25 mouse cellular contexts compared by ENCODE assay signal in the genomic region with DNA sequence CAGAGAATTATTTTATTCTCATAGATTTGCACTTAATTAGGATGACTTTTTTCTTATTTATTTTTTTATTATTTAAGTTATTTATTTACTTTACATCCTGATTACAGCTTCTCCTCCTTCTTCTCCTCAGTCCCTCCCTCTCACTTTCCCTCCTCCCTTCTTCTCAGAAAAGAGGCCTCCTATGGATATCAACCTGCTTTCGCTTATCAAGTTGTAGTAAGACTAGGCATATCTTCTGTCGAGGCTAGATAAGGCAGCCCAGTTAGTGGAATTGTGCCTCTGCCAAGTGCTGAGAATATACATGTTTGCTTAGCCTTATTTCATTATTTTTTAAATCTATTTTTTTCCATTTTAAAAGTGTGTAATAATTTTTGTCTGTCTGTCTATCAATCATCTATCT.
DNase-seq lines count a peak whose midpoint lies in the region; ATAC-seq and TF ChIP-seq lines count a peak whose summit lies in the region.
"Had no signal": no experiment of that assay in that cellular context is flagged by ENCODE, and none has a peak within 500 bp of the region (broad histone marks: within the 10 kb centered on the region; RNA-seq: fewer than 3 reads in every experiment).

No protein-coding gene starts in this region.

- TF ChIP-seq CTCF in MEL (IDR thresholded peaks at IDR 0.05 in 2 of 3, conservative IDR thresholded peaks at IDR 0.05 in 1 of 3; ENCODE audit: control insufficient read depth in 1 of 3, insufficient read depth in 1 of 3, low read depth in 2 of 3, low read length in 3 of 3, poor library complexity in 1 of 3, severe bottlenecking in 1 of 3), result no peak
- TF ChIP-seq CTCF in liver, embryonic 14.5 days (IDR thresholded peaks at IDR 0.05; ENCODE audit: low read depth), result no peak

- no peaks in the 10 kb centered on the region for H3K4me1 ChIP-seq in liver, embryonic 11.5 days (replicated peaks; ENCODE audit: control insufficient read depth, insufficient read depth, low read length)
- no peaks in the 10 kb centered on the region for H3K4me1 ChIP-seq in MEL (ENCODE audit: control insufficient read depth in 1 of 2, insufficient read depth in 2 of 2, low read length in 2 of 2)
- no peaks in the 10 kb centered on the region for H3K4me1 ChIP-seq in liver, embryonic 14.5 days (replicated peaks; ENCODE audit: control insufficient read depth in 2 of 2, insufficient read depth in 2 of 2, low read length in 1 of 2)
- H3K4me1 ChIP-seq: embryonic facial prominence, embryonic 10.5 days; embryonic facial prominence, embryonic 12.5 days; forebrain, embryonic 13.5 days; forebrain, embryonic 15.5 days had no signal

- no peak overlapping the region for H3K4me2 ChIP-seq in liver, embryonic 11.5 days
- no peak overlapping the region for H3K4me2 ChIP-seq in liver, embryonic 14.5 days (ENCODE audit: low read depth)
- H3K4me2 ChIP-seq: embryonic facial prominence, embryonic 12.5 days; forebrain, embryonic 13.5 days; forebrain, embryonic 15.5 days had no signal

- 70% methylated on average over 2 of the region's 2 CpGs for WGBS in liver, embryonic 11.5 days
- 57% methylated on average over 2 of the region's 2 CpGs for WGBS in liver, embryonic 14.5 days (ENCODE audit: insufficient replicate concordance)

- peak; percentile 64; the same call in 1 of the 2 replicates for ATAC-seq in liver, embryonic 11.5 days (replicated peaks; ENCODE audit: low FRiP score)
- ATAC-seq in liver, embryonic 14.5 days (ENCODE audit: insufficient read depth), result peak; percentile 73; the same call in 1 of the 2 replicates
- ATAC-seq: CD4-positive, CD25-positive, alpha-beta regulatory T cell, adult 4 months; forebrain, embryonic 13.5 days; forebrain, embryonic 15.5 days; forebrain, postnatal 0 days had no signal

- H3K9me3 ChIP-seq in liver, embryonic 11.5 days (ENCODE audit: control insufficient read depth, low read length), result no peaks in the 10 kb centered on the region
- no peaks in the 10 kb centered on the region for H3K9me3 ChIP-seq in MEL (replicated peaks; ENCODE audit: insufficient read depth, low read length)
- H3K9me3 ChIP-seq in liver, embryonic 14.5 days (ENCODE audit: control insufficient read depth, low read length), result no peaks in the 10 kb centered on the region
- H3K9me3 ChIP-seq: embryonic facial prominence, embryonic 10.5 days; embryonic facial prominence, embryonic 12.5 days; forebrain, embryonic 13.5 days; forebrain, embryonic 15.5 days; G1E had no signal

- no peak for TF ChIP-seq EP300 in MEL (IDR thresholded peaks at IDR 0.05; ENCODE audit: low read depth in 1 of 2, low read length in 2 of 2)
- peak; percentile 32; the same call in 1 of the 2 replicates for TF ChIP-seq EP300 in liver, embryonic 14.5 days (IDR thresholded peaks at IDR 0.05; ENCODE audit: low read depth)

- no peak for TF ChIP-seq RAD21 in MEL (IDR thresholded peaks at IDR 0.05; ENCODE audit: low read depth, low read length)

- no peaks in the 10 kb centered on the region for H3K79me2 ChIP-seq in MEL (ENCODE audit: control insufficient read depth, insufficient read depth, low read length, poor library complexity)

- H3K9ac ChIP-seq in liver, embryonic 11.5 days (ENCODE audit: low read depth, low read length), result no peak overlapping the region
- H3K9ac ChIP-seq in MEL (ENCODE audit: control insufficient read depth, low read depth, low read length, poor library complexity, severe bottlenecking), result no peak overlapping the region
- H3K9ac ChIP-seq in liver, embryonic 14.5 days (replicated peaks), result no peak overlapping the region
- H3K9ac ChIP-seq: embryonic facial prominence, embryonic 12.5 days; forebrain, embryonic 13.5 days; forebrain, embryonic 15.5 days; forebrain, postnatal 0 days had no signal

- H3K27me3 ChIP-seq in liver, embryonic 11.5 days (replicated peaks; ENCODE audit: control insufficient read depth, insufficient read depth, low read length), result no peaks in the 10 kb centered on the region
- no peaks in the 10 kb centered on the region for H3K27me3 ChIP-seq in MEL (ENCODE audit: control insufficient read depth in 1 of 2, insufficient read depth in 2 of 2, low read length in 2 of 2)
- no peaks in the 10 kb centered on the region for H3K27me3 ChIP-seq in liver, embryonic 14.5 days (ENCODE audit: control insufficient read depth, insufficient read depth, low read length)
- H3K27me3 ChIP-seq: CH12.LX; embryonic facial prominence, embryonic 12.5 days; forebrain, embryonic 13.5 days; forebrain, embryonic 15.5 days had no signal

- H3K36me3 ChIP-seq in liver, embryonic 11.5 days (ENCODE audit: control insufficient read depth, insufficient read depth, low read length), result no peaks in the 10 kb centered on the region
- no peaks in the 10 kb centered on the region for H3K36me3 ChIP-seq in MEL (ENCODE audit: control insufficient read depth in 1 of 2, insufficient read depth in 2 of 2, low read length in 2 of 2)
- no peaks in the 10 kb centered on the region for H3K36me3 ChIP-seq in liver, embryonic 14.5 days (replicated peaks; ENCODE audit: control insufficient read depth, insufficient read depth, low read depth)
- H3K36me3 ChIP-seq: embryonic facial prominence, embryonic 10.5 days; embryonic facial prominence, embryonic 12.5 days; forebrain, embryonic 15.5 days; G1E had no signal

- H3K4me3 ChIP-seq in liver, embryonic 11.5 days (ENCODE audit: low read depth, low read length), result no peak overlapping the region
- H3K4me3 ChIP-seq in MEL (ENCODE audit: control insufficient read depth in 1 of 2, insufficient read depth in 1 of 2, low read depth in 2 of 2, low read length in 2 of 2), result no peak overlapping the region
- no peak overlapping the region for H3K4me3 ChIP-seq in liver, embryonic 14.5 days (ENCODE audit: insufficient read depth in 1 of 2, low read depth in 2 of 2, low read length in 2 of 2)
- H3K4me3 ChIP-seq: embryonic facial prominence, embryonic 10.5 days; embryonic facial prominence, embryonic 12.5 days; forebrain, embryonic 13.5 days; forebrain, embryonic 15.5 days had no signal

- no peak for DNase-seq in liver, embryonic 11.5 days (ENCODE audit: low spot score)
- no peak for DNase-seq in liver
- DNase-seq in MEL (ENCODE audit: low read depth, low spot score), result peak; percentile 3
- peak; percentile 7 for DNase-seq in c-Kit-positive CD71-positive TER-119-positive erythroid progenitor cells, embryonic 14.5 days (ENCODE audit: low spot score)
- DNase-seq in liver, embryonic 14.5 days (ENCODE audit: low read depth in 3 of 3, low spot score in 3 of 3), result peak in 1 of 3 experiments; percentile 2
- no peak for DNase-seq in kidney, adult 11 months
- DNase-seq in right cerebral cortex, postnatal 10 days (ENCODE audit: low spot score in 2 of 2), result no peak
- no peak for DNase-seq in frontal cortex, postnatal 10 days (ENCODE audit: low spot score in 2 of 2)
- DNase-seq: adrenal gland, adult 2 months; adrenal gland, postnatal 10 days; adrenal gland, postnatal 25 days; B cell, adult 2 months; cerebellum, adult 11 months; cerebellum, adult 18-20 months; cerebellum, adult 8-10 months; cerebellum, adult 9-11 months; cerebellum, postnatal 14 days; forebrain, postnatal 0 days had no signal

- no peak for TF ChIP-seq POLR2A in MEL (IDR thresholded peaks at IDR 0.05; ENCODE audit: control insufficient read depth in 1 of 2, insufficient read depth in 1 of 2, low read depth in 1 of 2, low read length in 2 of 2, poor library complexity in 1 of 2)

- H3K27ac ChIP-seq in liver, embryonic 11.5 days (ENCODE audit: low read depth, low read length), result no peak overlapping the region
- H3K27ac ChIP-seq in MEL (ENCODE audit: control insufficient read depth, low read depth, low read length), result no peak overlapping the region
- no peak overlapping the region for H3K27ac ChIP-seq in liver, embryonic 14.5 days
- H3K27ac ChIP-seq: embryonic facial prominence, embryonic 10.5 days; embryonic facial prominence, embryonic 12.5 days; forebrain, embryonic 13.5 days; forebrain, embryonic 15.5 days had no signal

TF ChIP-seq in MEL, 35 proteins besides CTCF, POLR2A, EP300 and RAD21:
- TF ChIP-seq POLR2AphosphoS2 (IDR thresholded peaks at IDR 0.05; ENCODE audit: low read length), result no peak
- TF ChIP-seq TCF12 (IDR thresholded peaks at IDR 0.05; ENCODE audit: low read depth, low read length), result peak; percentile 21; the same call in 1 of the 2 replicates
- TF ChIP-seq CHD2 (IDR thresholded peaks at IDR 0.05; ENCODE audit: low read length), result no peak

Comparison
In these comparisons a context has a peak if more than half of its experiments do, and no peak if none do; other contexts are left out.
1. DNase-seq: peak in MEL (single experiment) and c-Kit-positive CD71-positive TER-119-positive erythroid progenitor cells, embryonic 14.5 days (single experiment); none in liver, embryonic 11.5 days (single experiment), liver (single experiment), kidney, adult 11 months (single experiment), right cerebral cortex, postnatal 10 days (0 of 2) and frontal cortex, postnatal 10 days (0 of 2).